Mouse (Mus musculus): Measurements from ENCODE around the gene Pde7b. TPM values are rescaled to one million over a fixed set of nuclear protein-coding genes. Genes with fewer than 3 reads are reported as not detected.
A peak's percentile ranks its signal among the peaks of the same experiment; 100 is the strongest.

Pde7b gene
- polyA plus RNA-seq, 1 experiment from 2014 or later: 4.3 TPM

GRCm38 (mm10) chr10:20508497-20508896 lies 216.4 kb downstream of the Pde7b start:
- Histone ChIP-seq H3K4me2 (ENCODE audit: low read depth, low read length) (no peak overlapping the region), H3K4me1 (ENCODE audit: control insufficient read depth, insufficient read depth, low read length) (0 out of 2 replicates have a peak, but pooled peaks cover 3% of the 10 kb centered on the region), H3K4me3 (ENCODE audit: low read depth, low read length) (no peak overlapping the region), H3K36me3 (replicated peaks; ENCODE audit: control insufficient read depth, insufficient read depth, low read depth, low read length) (no peaks in the 10 kb centered on the region), H3K27me3 (ENCODE audit: control insufficient read depth, insufficient read depth, low read length) (no peaks in the 10 kb centered on the region), H3K9me3 (replicated peaks; ENCODE audit: control insufficient read depth, low read length) (no peaks in the 10 kb centered on the region), H3K9ac (replicated peaks; ENCODE audit: low read length) (no peak overlapping the region), H3K27ac (replicated peaks; ENCODE audit: low read depth, low read length) (0 out of 2 replicates have a peak overlapping the region, but pooled peaks have one; percentile 13)
- WGBS: 63% methylated on average over 3 of the region's 3 CpGs
- no peak for ATAC-seq (replicated peaks; ENCODE audit: insufficient number of reproducible peaks, low FRiP score, low TSS enrichment, low read depth)
- peak; percentile 53 for DNase-seq (ENCODE audit: low spot score)

GRCm38 (mm10) chr10:20507732-20508412 lies 217.0 kb downstream of the Pde7b start:
- Histone ChIP-seq H3K4me3 (ENCODE audit: low read depth, low read length) (no peak overlapping the region), H3K4me2 (ENCODE audit: low read depth, low read length) (no peak overlapping the region), H3K27me3 (ENCODE audit: control insufficient read depth, insufficient read depth, low read length) (no peaks in the 10 kb centered on the region), H3K9me3 (replicated peaks; ENCODE audit: control insufficient read depth, low read length) (no peaks in the 10 kb centered on the region), H3K9ac (replicated peaks; ENCODE audit: low read length) (no peak overlapping the region), H3K36me3 (replicated peaks; ENCODE audit: control insufficient read depth, insufficient read depth, low read depth, low read length) (no peaks in the 10 kb centered on the region), H3K27ac (replicated peaks; ENCODE audit: low read depth, low read length) (0 out of 2 replicates have a peak overlapping the region, but pooled peaks have one; percentile 13), H3K4me1 (ENCODE audit: control insufficient read depth, insufficient read depth, low read length) (0 out of 2 replicates have a peak, but pooled peaks cover 3% of the 10 kb centered on the region)
- ATAC-seq (replicated peaks; ENCODE audit: insufficient number of reproducible peaks, low FRiP score, low TSS enrichment, low read depth): no peak
- no peak for DNase-seq (ENCODE audit: low spot score)
- 55% methylated on average over 9 of the region's 9 CpGs for WGBS

- Histone ChIP-seq H3K27me3 (ENCODE audit: control insufficient read depth, insufficient read depth, low read length) (no peaks in the 10 kb centered on the region), H3K4me1 (ENCODE audit: control insufficient read depth, insufficient read depth, low read length) (0 out of 2 replicates have a peak, but pooled peaks cover 3% of the 10 kb centered on the region), H3K9me3 (replicated peaks; ENCODE audit: control insufficient read depth, low read length) (no peaks in the 10 kb centered on the region), H3K9ac (replicated peaks; ENCODE audit: low read length) (no peak overlapping the region), H3K27ac (replicated peaks; ENCODE audit: low read depth, low read length) (no peak overlapping the region), H3K4me2 (ENCODE audit: low read depth, low read length) (no peak overlapping the region), H3K36me3 (replicated peaks; ENCODE audit: control insufficient read depth, insufficient read depth, low read depth, low read length) (no peaks in the 10 kb centered on the region), H3K4me3 (ENCODE audit: low read depth, low read length) (no peak overlapping the region)
- ATAC-seq (replicated peaks; ENCODE audit: insufficient number of reproducible peaks, low FRiP score, low TSS enrichment, low read depth): no peak
- no peak for DNase-seq (ENCODE audit: low spot score)
- 88% methylated on average over 2 of the region's 2 CpGs for WGBS
Observed at GRCm38 (mm10) chr10:20507069-20507468, 217.8 kb downstream of the Pde7b start.

- Histone ChIP-seq H3K36me3 (replicated peaks; ENCODE audit: control insufficient read depth, insufficient read depth, low read depth, low read length) (no peaks in the 10 kb centered on the region), H3K27me3 (ENCODE audit: control insufficient read depth, insufficient read depth, low read length) (no peaks in the 10 kb centered on the region), H3K9me3 (replicated peaks; ENCODE audit: control insufficient read depth, low read length) (no peaks in the 10 kb centered on the region), H3K27ac (replicated peaks; ENCODE audit: low read depth, low read length) (no peak overlapping the region), H3K4me1 (ENCODE audit: control insufficient read depth, insufficient read depth, low read length) (0 out of 2 replicates have a peak, but pooled peaks cover 3% of the 10 kb centered on the region), H3K4me2 (ENCODE audit: low read depth, low read length) (no peak overlapping the region), H3K9ac (replicated peaks; ENCODE audit: low read length) (no peak overlapping the region), H3K4me3 (ENCODE audit: low read depth, low read length) (no peak overlapping the region)
- WGBS: 66% methylated on average over 10 of the region's 10 CpGs
- no peak for ATAC-seq (replicated peaks; ENCODE audit: insufficient number of reproducible peaks, low FRiP score, low TSS enrichment, low read depth)
- DNase-seq (ENCODE audit: low spot score): no peak
Observed at GRCm38 (mm10) chr10:20505454-20505853, 219.4 kb downstream of the Pde7b start.

GRCm38 (mm10) chr10:20504800-20505199 lies 220.1 kb downstream of the Pde7b start:
- H3K36me3 ChIP-seq (replicated peaks; ENCODE audit: control insufficient read depth, insufficient read depth, low read depth, low read length): no peaks in the 10 kb centered on the region
- H3K27ac ChIP-seq (replicated peaks; ENCODE audit: low read depth, low read length): no peak overlapping the region
- WGBS: 86% methylated on average over 3 of the region's 3 CpGs
- no peaks in the 10 kb centered on the region for H3K9me3 ChIP-seq (replicated peaks; ENCODE audit: control insufficient read depth, low read length)
- H3K27me3 ChIP-seq (ENCODE audit: control insufficient read depth, insufficient read depth, low read length): no peaks in the 10 kb centered on the region
- ATAC-seq (replicated peaks; ENCODE audit: insufficient number of reproducible peaks, low FRiP score, low TSS enrichment, low read depth): no peak
- H3K9ac ChIP-seq (replicated peaks; ENCODE audit: low read length): no peak overlapping the region
- no peak overlapping the region for H3K4me2 ChIP-seq (ENCODE audit: low read depth, low read length)
- 0 out of 2 replicates have a peak, but pooled peaks cover 3% of the 10 kb centered on the region for H3K4me1 ChIP-seq (ENCODE audit: control insufficient read depth, insufficient read depth, low read length)
- H3K4me3 ChIP-seq (ENCODE audit: low read depth, low read length): no peak overlapping the region
- DNase-seq (ENCODE audit: low spot score): no peak

GRCm38 (mm10) chr10:20503265-20504025 lies 221.4 kb downstream of the Pde7b start:
- Histone ChIP-seq H3K27me3 (ENCODE audit: control insufficient read depth, insufficient read depth, low read length) (no peaks in the 10 kb centered on the region), H3K9me3 (replicated peaks; ENCODE audit: control insufficient read depth, low read length) (no peaks in the 10 kb centered on the region), H3K4me3 (ENCODE audit: low read depth, low read length) (no peak overlapping the region), H3K4me2 (ENCODE audit: low read depth, low read length) (no peak overlapping the region), H3K4me1 (ENCODE audit: control insufficient read depth, insufficient read depth, low read length) (0 out of 2 replicates have a peak, but pooled peaks cover 3% of the 10 kb centered on the region), H3K27ac (replicated peaks; ENCODE audit: low read depth, low read length) (no peak overlapping the region), H3K9ac (replicated peaks; ENCODE audit: low read length) (no peak overlapping the region), H3K36me3 (replicated peaks; ENCODE audit: control insufficient read depth, insufficient read depth, low read depth, low read length) (no peaks in the 10 kb centered on the region)
- ATAC-seq (replicated peaks; ENCODE audit: insufficient number of reproducible peaks, low FRiP score, low TSS enrichment, low read depth) (no peak), DNase-seq (ENCODE audit: low spot score) (no peak)
- WGBS: 88% methylated on average over 17 of the region's 17 CpGs

GRCm38 (mm10) chr10:20501221-20501620 lies 223.7 kb downstream of the Pde7b start:
- WGBS: 90% methylated on average over 6 of the region's 6 CpGs
- no peak overlapping the region for H3K27ac ChIP-seq (replicated peaks; ENCODE audit: low read depth, low read length)
- H3K4me2 ChIP-seq (ENCODE audit: low read depth, low read length): no peak overlapping the region
- H3K36me3 ChIP-seq (replicated peaks; ENCODE audit: control insufficient read depth, insufficient read depth, low read depth, low read length): no peaks in the 10 kb centered on the region
- H3K9ac ChIP-seq (replicated peaks; ENCODE audit: low read length): no peak overlapping the region
- H3K27me3 ChIP-seq (ENCODE audit: control insufficient read depth, insufficient read depth, low read length): no peaks in the 10 kb centered on the region
- H3K9me3 ChIP-seq (replicated peaks; ENCODE audit: control insufficient read depth, low read length): no peaks in the 10 kb centered on the region
- no peak overlapping the region for H3K4me3 ChIP-seq (ENCODE audit: low read depth, low read length)
- ATAC-seq (replicated peaks; ENCODE audit: insufficient number of reproducible peaks, low FRiP score, low TSS enrichment, low read depth) (no peak), DNase-seq (ENCODE audit: low spot score) (no peak)
- H3K4me1 ChIP-seq (ENCODE audit: control insufficient read depth, insufficient read depth, low read length): no peaks in the 10 kb centered on the region

- Histone ChIP-seq H3K4me1 (ENCODE audit: control insufficient read depth, insufficient read depth, low read length) (no peaks in the 10 kb centered on the region), H3K9ac (replicated peaks; ENCODE audit: low read length) (no peak overlapping the region), H3K4me3 (ENCODE audit: low read depth, low read length) (no peak overlapping the region), H3K27ac (replicated peaks; ENCODE audit: low read depth, low read length) (no peak overlapping the region), H3K36me3 (replicated peaks; ENCODE audit: control insufficient read depth, insufficient read depth, low read depth, low read length) (no peaks in the 10 kb centered on the region), H3K27me3 (ENCODE audit: control insufficient read depth, insufficient read depth, low read length) (no peaks in the 10 kb centered on the region), H3K4me2 (ENCODE audit: low read depth, low read length) (no peak overlapping the region), H3K9me3 (replicated peaks; ENCODE audit: control insufficient read depth, low read length) (no peaks in the 10 kb centered on the region)
- DNase-seq (ENCODE audit: low spot score) (no peak), ATAC-seq (replicated peaks; ENCODE audit: insufficient number of reproducible peaks, low FRiP score, low TSS enrichment, low read depth) (no peak)
- WGBS: 87% methylated on average over 4 of the region's 4 CpGs
Observed at GRCm38 (mm10) chr10:20495051-20495450, 229.8 kb downstream of the Pde7b start.
